In genomic region chr11:76894240-76894639, GRCm38 (mm10) we compare ENCODE assay signal across 9 mouse cellular contexts. TPM values are rescaled to one million over a fixed set of nuclear protein-coding genes. Genes with fewer than 3 reads are reported as not detected.
DNase-seq lines count a peak whose midpoint lies in the region; ATAC-seq and TF ChIP-seq lines count a peak whose summit lies in the region.
"Had no signal": no experiment of that assay in that cellular context is flagged by ENCODE, and none has a peak within 500 bp of the region (broad histone marks: within the 10 kb centered on the region; RNA-seq: fewer than 3 reads in every experiment).

No protein-coding gene starts in this region.

- TF ChIP-seq POLR2A in bone marrow macrophage, adult 2 months (IDR thresholded peaks at IDR 0.05; ENCODE audit: borderline replicate concordance, low read depth, low read length): no peak
- no peak for TF ChIP-seq POLR2A in embryonic fibroblast, embryonic 13.5 days (IDR thresholded peaks at IDR 0.05; ENCODE audit: low read depth, low read length)

- peak; percentile 95 for TF ChIP-seq CTCF in bone marrow macrophage, adult 2 months (IDR thresholded peaks at IDR 0.05; ENCODE audit: low read depth, low read length)
- TF ChIP-seq CTCF in embryonic fibroblast, embryonic 13.5 days (IDR thresholded peaks at IDR 0.05; ENCODE audit: borderline replicate concordance, insufficient read depth, low read length): peak; percentile 57; the same call in 1 of the 2 replicates

- WGBS in limb, embryonic 13.5 days: 31% methylated on average over 5 of the region's 5 CpGs

- H3K36me3 ChIP-seq in limb, embryonic 13.5 days: no peaks in the 10 kb centered on the region
- H3K36me3 ChIP-seq: hindbrain, embryonic 15.5 days had no signal

- H3K9me3 ChIP-seq in limb, embryonic 13.5 days: no peaks in the 10 kb centered on the region
- H3K9me3 ChIP-seq: hindbrain, embryonic 15.5 days had no signal

- DNase-seq in urinary bladder, postnatal 14 days (ENCODE audit: low spot score): peak; percentile 72
- DNase-seq in urinary bladder, postnatal 10 days (ENCODE audit: low spot score): no peak
- peak; percentile 37 for DNase-seq in ovary, adult 18-20 months (ENCODE audit: low spot score)
- no peak for DNase-seq in urinary bladder, postnatal 25 days (ENCODE audit: low spot score)

- H3K4me1 ChIP-seq in bone marrow macrophage, adult 2 months (ENCODE audit: control insufficient read depth, insufficient read depth, low read length): peaks cover 58% of the 10 kb centered on the region
- peaks cover 7% of the 10 kb centered on the region for H3K4me1 ChIP-seq in embryonic fibroblast, embryonic 13.5 days (ENCODE audit: control insufficient read depth, insufficient read depth, low read length)
- peaks cover 16% of the 10 kb centered on the region for H3K4me1 ChIP-seq in limb, embryonic 13.5 days
- H3K4me1 ChIP-seq: hindbrain, embryonic 15.5 days had no signal

- no peak overlapping the region for H3K4me3 ChIP-seq in bone marrow macrophage, adult 2 months (ENCODE audit: insufficient read depth, low read length)
- no peak overlapping the region for H3K4me3 ChIP-seq in embryonic fibroblast, embryonic 13.5 days (ENCODE audit: insufficient read depth, low read length)
- H3K4me3 ChIP-seq in limb, embryonic 13.5 days: no peak overlapping the region
- H3K4me3 ChIP-seq: hindbrain, embryonic 15.5 days had no signal

- H3K9ac ChIP-seq in limb, embryonic 13.5 days: 0 out of 2 replicates have a peak overlapping the region, but pooled peaks have one; percentile 13
- H3K9ac ChIP-seq: hindbrain, embryonic 15.5 days had no signal

- no peaks in the 10 kb centered on the region for H3K27me3 ChIP-seq in limb, embryonic 13.5 days
- H3K27me3 ChIP-seq: hindbrain, embryonic 15.5 days had no signal

- peak; percentile 28 to 37; a peak in 2 of 4 replicates for ATAC-seq in hematopoietic stem cell, adult 5-6 weeks (replicated peaks in 1 of 2; ENCODE audit: insufficient read depth in 1 of 2, low FRiP score in 2 of 2, low TSS enrichment in 1 of 2, low read depth in 1 of 2, poor library complexity in 2 of 2, severe bottlenecking in 2 of 2)
- 0 out of 2 replicates have a peak, but pooled peaks have one; percentile 19 for ATAC-seq in limb, embryonic 13.5 days (ENCODE audit: low FRiP score, low read depth)

- H3K4me2 ChIP-seq in limb, embryonic 13.5 days (replicated peaks): no peak overlapping the region
- H3K4me2 ChIP-seq: hindbrain, embryonic 15.5 days had no signal

- H3K27ac ChIP-seq in bone marrow macrophage, adult 2 months (ENCODE audit: insufficient read depth, low read depth, low read length): no peak overlapping the region
- H3K27ac ChIP-seq in embryonic fibroblast, embryonic 13.5 days (ENCODE audit: insufficient read depth, low read length): no peak overlapping the region
- no peak overlapping the region for H3K27ac ChIP-seq in limb, embryonic 13.5 days
- H3K27ac ChIP-seq: hindbrain, embryonic 15.5 days had no signal

RNA-seq across cellular contexts. Expression of gene Tmigd1, which starts 7.7 kb away (rescaled TPM):
- not detected in 2 replicates for polyA plus RNA-seq in bone marrow macrophage, adult 2 months (2012; ENCODE audit: insufficient read depth, insufficient read length, missing spikeins)
- not detected in 2 replicates for polyA plus RNA-seq in embryonic fibroblast, embryonic 13.5 days (2011; ENCODE audit: insufficient read length, low read depth, missing spikeins)
- not detected in 2 replicates for total RNA-seq in hematopoietic stem cell, adult 5-6 weeks (2017)
- polyA plus RNA-seq in limb, embryonic 13.5 days (2015; fragmentation: Nextera tagmentation; extraction: Ambion mirVana): not detected in 2 replicates
- polyA plus RNA-seq: hindbrain, embryonic 15.5 days had no signal

RNA-seq across cellular contexts. Expression of gene Blmh, which starts 30.4 kb away (rescaled TPM):
- polyA plus RNA-seq in bone marrow macrophage, adult 2 months (2012; ENCODE audit: insufficient read depth, insufficient read length, missing spikeins): 44.1 and 52.0 TPM in 2 replicates
- 67.2 and 97.3 TPM in 2 replicates for polyA plus RNA-seq in embryonic fibroblast, embryonic 13.5 days (2011; ENCODE audit: insufficient read length, low read depth, missing spikeins)
- total RNA-seq in hematopoietic stem cell, adult 5-6 weeks (2017): 161 and 167 TPM in 2 replicates
- 185 and 190 TPM in 2 replicates for polyA plus RNA-seq in limb, embryonic 13.5 days (2015; fragmentation: Nextera tagmentation; extraction: Ambion mirVana)

RNA-seq across cellular contexts. Expression of gene Cpd, which starts 47.4 kb away (rescaled TPM):
- 48.0 and 51.9 TPM in 2 replicates for polyA plus RNA-seq in bone marrow macrophage, adult 2 months (2012; ENCODE audit: insufficient read depth, insufficient read length, missing spikeins)
- 55.1 and 57.7 TPM in 2 replicates for polyA plus RNA-seq in embryonic fibroblast, embryonic 13.5 days (2011; ENCODE audit: insufficient read length, low read depth, missing spikeins)
- 10.4 and 16.8 TPM in 2 replicates for total RNA-seq in hematopoietic stem cell, adult 5-6 weeks (2017)
- polyA plus RNA-seq in limb, embryonic 13.5 days (2015; fragmentation: Nextera tagmentation; extraction: Ambion mirVana): 9.8 and 10.3 TPM in 2 replicates

Comparison
In these comparisons a context has a peak if more than half of its experiments do, and no peak if none do; other contexts are left out.
1. DNase-seq: peak in urinary bladder, postnatal 14 days (single experiment) and ovary, adult 18-20 months (single experiment); none in urinary bladder, postnatal 10 days (single experiment) and urinary bladder, postnatal 25 days (single experiment).